Mouse (Mus musculus) R1 (cell line): ENCODE measurements at regions not wholly inside any gene's neighbourhood (a gene's known extent, or its start where the extent isn't known, plus 50 kb on each side); places are given as distances from the start of the nearest gene placed in this dataset.
A peak's percentile ranks its signal among the peaks of the same experiment; 100 is the strongest.

Experiments used
- DNase-seq: peaks from one replicate; pipeline ENCODE4 v3.0.0-alpha.2; 2018; ENCODE audit warnings: low read depth, low spot score

DNA sequence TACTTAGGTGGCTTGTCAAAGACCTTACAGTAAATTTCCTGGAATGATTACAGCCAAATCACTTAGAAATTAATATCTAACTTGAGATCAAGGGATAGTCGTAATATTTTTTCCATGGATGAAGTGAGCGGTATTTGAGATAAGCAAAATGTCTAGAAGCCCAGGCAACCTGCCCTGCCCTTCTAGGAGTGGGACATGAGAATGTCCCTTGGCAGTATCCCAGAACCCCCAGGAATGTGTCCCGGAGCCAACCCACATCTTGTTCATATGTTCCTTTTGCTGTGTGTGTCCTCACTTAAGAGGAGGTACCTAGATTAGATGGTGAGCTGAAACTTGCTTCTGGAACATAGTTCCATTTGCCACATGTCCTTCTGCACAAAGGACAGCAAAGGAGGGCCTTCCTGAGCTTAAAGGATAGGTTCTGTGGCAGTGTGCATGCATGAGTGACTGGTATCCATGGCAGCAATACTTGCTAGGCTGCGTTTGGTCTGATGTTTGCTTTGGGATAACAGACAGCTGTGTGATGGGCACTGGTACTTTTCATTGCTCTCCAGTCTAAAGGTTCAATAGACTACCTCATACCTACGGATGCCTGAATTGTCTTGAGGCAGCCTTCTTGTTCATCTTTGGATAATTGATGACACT lies 231.0 kb upstream of the Krr1 start:
- DNase-seq = no peak

DNA sequence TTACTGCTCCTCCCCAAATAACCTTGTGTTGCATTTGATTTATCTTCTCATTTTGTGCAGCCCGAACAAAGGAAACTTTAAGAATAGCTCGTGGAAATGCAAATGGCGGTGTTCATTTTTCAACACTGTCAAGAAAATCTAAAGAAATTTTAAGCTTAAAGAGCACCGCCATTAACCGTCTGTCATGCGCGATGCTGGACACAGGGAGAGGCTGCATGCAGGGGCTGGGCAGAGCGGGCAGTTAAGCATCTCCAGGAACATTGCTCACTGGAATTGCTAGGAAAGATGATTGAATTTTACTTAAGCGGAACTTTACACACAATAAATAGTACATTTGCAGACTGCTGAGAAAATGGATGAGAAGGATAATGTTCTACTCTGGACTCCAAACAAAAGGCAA lies 229.2 kb upstream of the Krr1 start:
- no peak for DNase-seq

DNA sequence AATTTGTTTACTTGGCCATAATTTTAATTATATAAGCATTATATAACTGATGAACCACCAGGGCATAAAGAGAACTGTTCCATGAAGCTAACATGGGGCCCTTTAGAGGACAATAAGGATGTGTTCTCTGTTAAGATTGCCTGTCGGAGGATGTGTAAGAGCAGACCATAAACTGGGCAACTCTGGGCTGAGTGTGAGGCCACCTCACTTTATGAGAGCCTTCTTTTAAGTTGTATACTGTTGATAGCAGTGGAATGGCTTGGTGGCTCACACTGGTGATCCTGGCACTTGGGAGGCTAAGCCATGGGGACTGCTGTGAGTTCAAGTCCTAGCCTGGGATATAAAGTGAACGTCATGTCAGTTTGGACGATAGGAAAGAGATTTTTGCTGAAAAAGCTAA lies 227.3 kb upstream of the Krr1 start:
- DNase-seq = no peak

DNA sequence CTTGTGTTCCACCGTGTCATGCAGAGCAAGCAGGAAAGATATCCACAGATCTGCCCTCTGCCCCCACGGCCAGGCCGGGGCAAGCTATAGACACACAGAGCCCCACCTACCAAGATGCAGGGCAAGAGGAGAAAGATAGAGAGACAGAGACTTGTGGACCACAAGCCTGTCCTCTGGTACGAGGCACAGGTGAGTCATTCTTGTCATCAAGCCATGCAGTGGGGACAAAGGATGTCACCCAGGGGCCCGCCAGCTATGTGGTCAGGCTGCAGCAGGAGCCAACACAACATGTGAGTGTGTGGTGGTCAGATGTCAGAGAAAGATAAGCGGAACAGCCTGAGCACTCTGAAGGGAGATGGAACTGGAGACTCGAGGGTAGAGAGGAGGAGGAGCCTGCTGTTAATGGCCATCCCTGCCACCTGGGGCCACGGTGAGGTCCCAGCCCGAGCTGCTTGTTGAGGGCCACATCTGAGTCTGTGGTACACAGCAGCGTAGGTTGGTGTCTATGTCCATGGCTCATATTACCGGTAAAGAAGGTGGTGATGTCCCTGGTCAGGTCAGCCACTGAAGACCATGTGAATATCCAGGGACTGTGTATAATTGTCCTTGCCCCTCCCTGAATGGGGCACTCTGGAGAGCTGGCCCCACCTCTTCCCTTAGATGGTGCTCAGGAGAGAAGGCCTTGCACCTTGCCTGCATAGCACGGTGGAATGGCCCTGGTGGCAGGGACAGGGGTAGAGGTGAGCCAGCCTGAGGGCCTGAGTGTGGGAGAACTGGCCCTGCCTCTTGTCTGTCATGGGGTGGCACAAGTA lies 226.2 kb upstream of the Krr1 start:
- DNase-seq = no peak

DNA sequence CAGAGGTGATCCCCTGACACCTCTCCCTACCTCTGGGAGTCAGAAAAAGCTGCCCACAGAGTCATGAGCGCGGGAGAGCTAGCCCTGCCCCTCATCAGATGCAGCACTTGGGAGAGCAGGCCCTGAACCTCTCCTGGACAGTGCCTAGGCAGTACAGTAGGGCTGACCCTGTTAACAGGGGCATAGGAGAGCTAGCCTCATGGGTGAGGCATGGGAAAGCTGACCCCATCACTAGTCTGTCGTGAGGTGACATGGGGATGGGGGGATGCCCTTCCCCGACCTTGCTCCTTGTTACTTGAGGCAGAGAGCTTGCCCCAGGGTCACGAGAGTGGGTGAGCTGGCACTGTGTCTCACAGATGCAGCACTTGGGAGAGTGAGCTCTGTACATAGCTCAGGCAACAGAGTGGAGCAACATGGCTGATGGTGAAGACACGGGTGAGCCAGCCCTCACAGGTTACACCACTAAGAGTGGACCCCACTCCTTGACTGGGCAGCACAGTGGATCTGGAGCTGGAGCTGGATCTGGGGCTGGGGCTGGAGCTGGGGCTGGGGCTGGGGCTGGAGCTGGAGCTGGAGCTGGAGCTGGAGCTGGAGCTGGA lies 225.5 kb upstream of the Krr1 start:
- DNase-seq = no peak

DNA sequence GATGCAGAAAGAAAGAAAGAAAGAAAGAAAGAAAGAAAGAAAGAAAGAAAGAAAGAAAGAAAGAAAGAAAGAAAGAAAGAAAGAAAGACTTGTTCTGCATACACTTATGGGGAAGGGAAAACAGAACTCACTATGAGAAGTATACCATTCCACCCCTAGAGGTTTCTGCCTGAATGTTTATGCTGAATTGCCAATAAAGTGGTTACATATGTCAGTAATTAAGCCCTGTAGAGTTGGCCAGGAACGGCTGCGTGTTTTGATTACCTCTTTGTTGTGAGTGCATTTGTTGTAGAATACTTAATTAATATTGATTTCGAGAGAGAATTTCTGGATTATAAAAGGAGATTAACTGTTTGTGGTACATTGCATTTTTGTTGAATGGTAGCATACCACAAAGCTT lies 224.0 kb upstream of the Krr1 start:
- DNase-seq = no peak

DNA sequence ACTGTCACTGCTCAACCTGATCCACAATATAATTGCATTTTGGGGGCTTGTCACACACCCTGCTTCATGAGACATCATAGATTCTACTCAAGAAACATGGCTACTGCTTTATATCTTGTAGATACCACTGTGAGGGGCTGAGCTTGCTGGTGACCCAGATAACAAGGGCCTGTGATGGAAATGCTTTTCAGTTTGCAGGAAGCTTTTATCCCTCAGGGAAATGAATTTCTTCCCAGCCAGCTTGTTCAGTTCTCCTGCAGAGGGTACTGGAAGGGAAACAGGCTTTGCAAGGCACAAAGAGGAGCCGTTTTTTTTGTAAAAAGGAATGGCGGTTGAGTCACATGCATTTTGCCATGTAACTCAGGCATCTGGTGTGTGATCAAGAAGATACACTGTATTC lies 218.8 kb upstream of the Krr1 start:
- DNase-seq = no peak

DNA sequence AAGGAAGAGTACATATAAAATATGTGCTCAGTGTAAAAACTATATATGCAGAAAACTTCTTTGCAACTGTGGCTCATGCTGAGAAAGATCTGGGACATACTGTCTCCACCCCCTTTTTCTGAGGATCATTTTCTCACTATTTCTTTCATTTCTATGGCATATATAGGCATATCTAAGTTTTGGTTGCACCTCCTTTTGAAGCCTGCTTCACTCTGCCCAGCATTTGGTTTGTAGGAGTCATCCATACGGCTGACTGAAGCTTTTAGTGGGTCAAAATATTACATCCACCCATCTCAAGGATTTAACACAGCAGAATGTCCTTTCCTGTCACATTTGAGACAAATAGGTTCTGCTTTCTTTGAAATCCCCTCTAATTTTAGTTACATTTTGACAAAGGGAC lies 216.5 kb upstream of the Krr1 start:
- DNase-seq = no peak

DNA sequence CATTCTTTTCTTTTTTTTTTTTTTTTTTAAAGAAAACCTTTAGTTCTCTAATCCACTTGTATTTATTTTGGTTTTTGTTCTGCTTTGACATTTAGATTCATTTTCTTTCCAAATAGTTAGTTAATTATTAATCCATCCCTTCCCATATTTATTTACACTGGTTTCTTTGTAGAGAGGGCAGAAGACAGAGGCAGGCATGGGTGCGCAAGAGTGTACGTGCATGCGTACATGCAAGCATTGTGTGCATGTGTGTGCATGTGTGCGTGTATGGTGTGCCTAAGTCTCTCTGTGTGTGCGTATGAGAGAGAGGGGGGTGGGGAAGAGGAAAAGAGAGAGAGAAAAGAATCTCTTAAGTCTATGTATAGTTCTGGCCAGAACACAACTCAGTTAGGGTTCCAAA lies 215.9 kb upstream of the Krr1 start:
- no peak for DNase-seq

DNA sequence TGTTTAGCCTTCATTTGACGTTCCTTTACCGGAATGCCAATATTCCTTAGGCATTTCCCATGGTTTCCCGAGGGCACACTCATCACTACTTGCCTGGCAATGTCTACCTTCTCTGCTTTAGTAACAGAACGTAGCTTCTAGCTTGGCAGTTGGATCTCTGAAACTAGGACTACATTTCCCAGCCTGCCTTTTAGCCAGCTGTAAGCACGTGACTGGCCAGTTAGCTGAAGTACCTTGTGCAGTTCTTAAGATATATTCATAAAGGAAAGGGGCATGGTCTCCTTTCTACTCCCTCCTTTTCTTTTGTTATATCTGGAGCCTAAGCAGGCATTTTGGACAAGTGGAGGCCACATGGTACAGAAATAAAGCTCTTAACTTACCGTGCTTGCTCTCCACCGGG lies 214.8 kb upstream of the Krr1 start:
- DNase-seq = no peak

DNA sequence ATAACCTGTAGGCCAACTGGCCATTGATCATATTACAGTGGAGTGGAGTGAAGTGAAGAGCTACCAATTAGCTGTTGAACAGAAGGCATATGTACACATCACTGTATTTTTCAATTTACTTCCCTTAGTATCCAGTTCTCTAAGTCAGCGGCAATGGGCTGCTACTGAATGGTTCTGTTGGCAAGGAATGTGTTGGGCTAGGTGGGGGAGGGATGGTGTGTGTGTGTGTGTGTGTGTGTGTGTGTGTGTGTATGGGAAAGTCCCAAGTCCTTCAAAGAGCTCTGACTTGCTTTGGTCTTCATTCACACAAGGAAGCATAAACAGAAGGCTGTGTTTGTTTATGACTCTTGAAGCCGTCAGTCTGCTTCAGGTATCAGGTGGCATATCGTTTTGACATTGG lies 213.0 kb upstream of the Krr1 start:
- DNase-seq = no peak

DNA sequence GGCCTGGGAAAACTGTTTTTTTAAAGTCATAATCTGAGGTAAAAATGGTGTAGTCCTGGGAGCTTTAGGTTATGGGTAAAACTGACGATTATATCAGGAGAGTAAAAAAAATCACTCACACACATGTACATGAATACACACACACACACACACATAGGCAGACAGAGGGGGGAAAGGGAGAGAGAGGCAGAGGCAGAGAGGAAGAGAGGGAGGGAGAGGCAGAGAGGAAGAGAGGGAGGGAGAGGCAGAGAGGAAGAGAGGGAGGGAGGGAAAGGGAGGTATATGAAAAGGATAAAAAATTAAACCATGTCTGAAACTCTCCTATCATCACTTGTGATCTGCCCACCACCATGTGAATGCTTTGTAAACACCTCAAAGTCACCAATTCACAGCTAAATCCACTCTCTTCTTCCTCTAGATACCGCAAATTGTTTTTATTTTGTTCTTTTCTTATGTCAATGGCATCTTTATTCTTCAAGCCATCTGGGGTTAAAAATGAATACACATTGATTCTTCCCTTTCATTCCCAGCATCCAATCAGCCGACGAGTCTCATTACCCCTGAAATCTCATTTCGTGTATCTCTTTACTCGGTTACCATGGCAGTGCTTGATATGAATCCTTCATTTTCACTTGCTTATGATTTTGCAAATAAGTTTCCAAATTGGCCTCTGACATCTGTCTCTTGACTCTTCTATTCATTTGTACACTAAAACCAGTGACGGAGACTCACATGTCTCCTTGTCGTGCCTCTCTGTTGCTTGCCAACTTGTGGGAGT lies 209.5 kb upstream of the Krr1 start:
- DNase-seq = no peak

DNA sequence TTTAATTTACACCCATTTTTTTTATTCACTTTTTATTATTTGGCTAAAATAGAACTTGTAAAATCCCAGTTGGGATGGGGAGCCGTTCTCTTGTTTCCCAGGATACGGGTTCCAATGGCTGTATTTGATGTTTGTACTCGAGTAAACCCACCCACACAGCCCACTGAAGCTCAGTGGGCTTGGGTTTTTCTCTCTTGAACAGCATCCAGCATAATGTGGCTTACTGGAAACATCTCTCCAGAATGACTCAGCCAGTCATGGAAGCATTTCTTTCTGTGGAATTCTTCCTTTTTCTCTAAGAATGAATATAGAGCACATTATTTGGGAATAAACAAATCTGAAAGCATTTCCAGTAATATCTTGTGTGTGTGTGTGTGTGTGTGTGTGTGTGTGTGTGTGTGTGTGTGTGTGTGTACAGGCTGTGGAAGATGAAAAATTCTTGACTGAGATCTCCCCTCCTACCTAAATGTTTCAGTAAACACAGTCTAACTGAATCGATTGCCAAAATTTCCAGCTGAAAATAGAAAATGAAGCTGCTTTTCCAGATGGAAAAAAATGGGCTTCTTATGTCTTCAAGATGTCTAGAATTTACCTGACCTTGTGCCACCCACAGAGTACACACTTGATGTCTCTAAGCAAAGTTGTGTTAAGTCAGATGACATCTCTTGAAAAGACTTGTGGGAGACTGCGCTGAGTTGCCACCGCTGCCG lies 205.3 kb upstream of the Krr1 start:
- DNase-seq = no peak

DNA sequence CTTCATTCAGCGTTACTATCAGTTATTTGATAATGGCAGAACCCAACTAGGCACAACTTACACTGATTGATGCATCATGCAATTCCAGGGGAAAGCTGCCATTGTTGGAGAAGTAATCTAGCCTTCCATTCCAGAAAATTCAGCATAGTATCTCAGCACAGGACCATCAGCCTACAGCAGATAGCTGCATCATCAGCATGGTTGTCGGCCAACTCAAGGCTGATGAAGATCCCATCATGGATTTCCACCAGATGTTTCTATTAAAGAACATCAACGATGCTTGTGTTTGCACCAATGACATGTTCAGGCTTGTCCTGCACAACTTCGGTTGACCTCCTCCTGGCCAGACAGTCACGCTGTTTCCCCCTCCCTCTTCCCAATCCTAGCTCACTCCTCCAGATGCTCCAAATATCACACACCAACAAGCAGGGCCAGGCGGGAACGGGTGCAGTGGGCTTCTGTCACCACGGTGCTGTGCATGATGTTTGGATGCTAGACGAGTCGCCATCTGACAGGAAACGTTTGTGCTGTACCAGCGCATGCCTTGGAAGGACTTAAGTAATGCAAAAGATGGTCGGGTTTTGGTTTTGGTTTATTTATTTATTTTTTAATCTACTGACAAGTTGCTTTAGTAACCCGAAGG lies 204.5 kb upstream of the Krr1 start:
- peak; percentile 54 for DNase-seq

DNA sequence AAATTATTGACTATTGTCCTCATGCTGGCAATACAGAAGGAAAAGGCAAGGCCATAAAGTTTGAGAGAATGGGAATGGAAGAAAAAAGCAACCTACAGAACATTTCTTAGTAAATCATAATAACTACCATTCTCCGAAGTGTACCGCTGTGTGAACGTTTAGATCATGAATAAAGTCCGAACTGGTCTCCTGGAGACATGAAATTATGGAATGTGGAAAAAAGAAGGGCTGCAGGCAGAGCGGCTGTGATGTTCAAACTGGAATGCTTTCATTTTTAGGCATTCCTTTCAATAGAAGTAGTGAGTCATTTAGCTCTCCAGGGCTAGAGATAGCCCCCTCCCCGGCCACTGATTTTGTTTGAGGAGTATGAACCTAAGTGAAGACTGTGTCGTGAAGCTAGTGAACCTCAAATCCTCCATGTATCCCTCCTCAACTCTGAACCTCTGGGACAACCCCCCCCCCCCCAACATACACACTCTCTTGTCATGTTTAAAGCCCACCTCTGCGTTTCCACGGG lies 202.9 kb upstream of the Krr1 start:
- DNase-seq = no peak

DNA sequence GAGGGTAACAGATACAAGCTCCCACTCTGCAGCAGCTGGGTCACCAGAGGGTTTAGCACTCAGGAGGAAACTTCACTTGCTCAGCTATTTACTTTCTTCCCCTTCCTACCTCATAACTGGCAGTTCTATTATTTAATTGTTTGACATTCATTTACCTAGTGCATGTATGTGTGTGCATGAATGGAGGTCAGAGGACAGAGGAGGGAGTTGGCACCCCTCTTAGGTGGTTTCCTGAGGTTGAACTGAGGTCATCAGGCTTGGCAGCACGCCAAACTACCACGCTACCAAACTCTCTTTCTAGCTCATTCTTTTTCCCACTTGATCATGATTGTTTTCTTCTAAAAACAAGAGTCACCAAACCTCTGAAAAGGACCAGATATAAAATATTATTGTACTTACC lies 202.4 kb upstream of the Krr1 start:
- no peak for DNase-seq

DNA sequence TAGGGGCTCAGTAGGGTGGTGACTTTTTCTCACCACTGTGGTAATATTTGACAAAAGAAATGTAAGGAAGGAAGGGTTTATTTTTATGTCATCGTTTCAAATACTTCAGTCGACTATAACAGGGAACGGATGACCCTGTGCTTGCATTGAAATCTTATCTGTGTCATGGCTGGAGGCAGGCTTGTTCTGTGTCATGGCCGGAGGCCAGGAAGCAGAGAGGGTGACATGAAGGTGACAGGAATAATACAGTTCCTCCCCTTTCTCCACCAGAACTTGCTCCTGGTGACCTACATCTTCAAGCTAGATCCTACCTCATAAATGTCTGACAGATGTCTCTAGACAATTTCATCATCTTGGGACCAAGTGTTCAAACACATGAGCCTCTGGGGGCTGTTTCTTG lies 201.5 kb upstream of the Krr1 start:
- no peak for DNase-seq

DNA sequence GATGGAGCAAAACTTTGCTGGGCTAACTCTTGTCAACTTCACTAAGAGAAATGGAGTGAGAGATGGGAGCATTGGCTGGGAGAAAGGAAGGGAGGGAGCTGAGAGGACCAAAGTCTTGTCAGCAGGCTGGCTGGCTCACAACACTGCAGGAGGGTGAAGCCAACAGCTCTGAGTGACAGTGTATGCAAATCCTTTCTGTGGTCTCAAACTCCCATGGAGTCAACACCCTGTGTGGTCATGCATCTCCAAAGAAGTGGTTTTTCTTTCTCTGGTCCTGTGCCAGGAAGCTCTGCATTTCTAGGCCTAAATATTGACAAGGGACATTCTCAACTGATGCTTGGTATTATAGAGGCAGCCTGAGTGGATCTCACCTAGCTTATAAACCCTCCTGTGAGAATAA lies 194.9 kb upstream of the Krr1 start:
- DNase-seq = no peak

DNA sequence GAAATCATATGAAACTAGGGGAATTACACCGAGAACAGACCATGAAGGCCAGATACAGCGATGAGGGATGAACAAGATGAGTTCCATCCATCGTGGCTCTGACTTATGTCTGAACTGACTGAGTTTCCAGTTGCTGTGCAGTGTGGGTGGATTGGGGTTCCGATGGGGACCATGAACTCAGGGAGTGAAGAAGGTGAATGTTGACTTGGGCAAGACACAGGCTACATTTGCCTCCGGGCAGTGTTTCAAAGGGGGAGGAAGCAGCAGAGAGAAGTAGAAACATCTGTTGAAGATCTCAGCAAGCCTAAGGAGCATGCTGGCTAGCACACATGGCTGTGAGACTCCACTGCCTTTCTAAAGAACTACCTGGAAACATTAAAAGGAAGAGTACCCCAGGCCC lies 194.4 kb upstream of the Krr1 start:
- no peak for DNase-seq

DNA sequence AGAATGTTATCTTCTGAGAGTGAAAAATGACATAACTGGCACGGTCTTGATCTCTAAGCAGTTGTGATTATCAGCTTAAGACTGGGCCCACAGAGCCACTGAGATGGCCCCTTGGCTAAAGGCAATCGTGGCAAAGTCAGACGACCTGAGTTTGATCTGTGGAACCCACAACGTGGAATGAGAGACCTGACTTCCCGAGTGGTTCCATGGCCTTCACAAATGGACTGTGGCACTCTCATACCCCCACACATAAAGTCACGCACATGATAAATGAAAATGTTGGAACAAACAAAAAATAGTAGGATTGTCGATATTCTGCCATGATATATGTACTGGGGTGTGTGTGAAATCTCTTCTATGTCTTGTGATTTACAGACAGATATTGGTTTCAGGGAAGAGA lies 192.5 kb upstream of the Krr1 start:
- DNase-seq = no peak

DNA sequence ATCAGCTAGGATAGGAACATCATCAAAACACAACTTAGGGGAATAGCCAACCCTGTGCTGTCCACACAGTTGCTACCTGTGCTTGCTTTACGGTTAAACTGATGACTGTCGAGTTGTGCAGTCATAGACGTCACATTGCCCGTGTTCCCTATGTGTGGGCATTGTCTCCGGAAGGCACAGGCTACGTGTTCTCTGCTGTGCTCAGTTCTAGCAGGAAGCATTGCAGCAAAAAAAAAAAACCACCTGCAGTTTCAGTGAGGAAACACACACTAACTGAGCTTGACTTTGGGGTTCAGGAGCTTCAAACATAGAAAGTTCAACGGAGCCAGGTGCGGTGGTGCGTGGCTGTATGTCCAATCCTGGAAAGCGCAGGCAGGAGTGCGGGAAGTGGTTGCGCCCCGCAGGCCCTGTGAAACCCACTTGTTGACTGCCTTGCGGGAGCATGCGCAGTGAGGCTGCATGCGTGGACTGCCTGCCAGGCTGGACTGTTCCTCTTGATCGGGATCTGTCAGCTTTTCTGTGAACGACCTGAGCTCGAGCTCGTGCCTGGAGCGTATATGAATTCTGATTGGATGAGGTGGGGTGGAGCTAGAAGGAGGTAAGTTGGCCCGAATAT lies 190.2 kb upstream of the Krr1 start:
- peak; percentile 70 for DNase-seq
